Mouse (Mus musculus) heart, adult 18-20 months (tissue): ENCODE data around the gene Actl6b. TPM values are rescaled to one million over a fixed set of nuclear protein-coding genes. Genes with fewer than 3 reads are reported as not detected.

Source experiments
- DNase-seq, 2 experiments: peaks; one replicate each; pipeline ENCODE4 v3.0.0; 2021 to 2022; ENCODE audit warnings: mixed read lengths in 1 of 2
- long read RNA-seq, 2 experiments: library from polyadenylated mRNA; stranded (forward); transcript quantifications; one replicate each; pipeline ENCODE4 v2.0.0; 2021
- total RNA-seq, 2 experiments: library from RNA; stranded (reverse); gene quantifications; 2 replicates each; pipeline ENCODE4 v1.2.3; 2021

Gene Actl6b
- not detected for total RNA-seq
- long read RNA-seq, experiment 1 = 0 reads
- long read RNA-seq, experiment 2 = 0 reads

DNA sequence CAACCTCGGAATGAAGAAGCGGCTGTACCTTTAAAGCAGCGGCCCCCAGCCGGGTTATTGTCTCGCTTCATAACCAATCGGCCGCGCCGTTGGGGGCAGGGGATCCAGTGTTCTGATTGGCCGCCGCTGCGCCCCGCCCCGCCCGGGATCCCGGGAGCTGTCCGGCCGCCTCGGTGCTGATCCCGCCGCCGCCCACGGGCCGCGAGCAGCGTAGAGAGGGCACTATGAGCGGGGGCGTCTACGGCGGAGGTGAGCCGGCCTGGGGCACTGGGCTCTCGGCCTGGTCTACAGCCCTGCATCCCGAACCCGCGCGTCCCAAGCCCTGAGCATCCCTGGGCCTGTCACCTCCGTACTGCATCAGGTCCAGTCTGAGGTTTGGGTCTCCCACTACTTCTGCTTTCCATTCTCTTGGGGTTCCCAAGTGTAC lies at the start of gene Actl6b:
TSS of gene Actl6b (plus strand) at position 107 of the 427 bp plus-strand sequence.
- peak; percentile 34 to 53 for DNase-seq

DNA sequence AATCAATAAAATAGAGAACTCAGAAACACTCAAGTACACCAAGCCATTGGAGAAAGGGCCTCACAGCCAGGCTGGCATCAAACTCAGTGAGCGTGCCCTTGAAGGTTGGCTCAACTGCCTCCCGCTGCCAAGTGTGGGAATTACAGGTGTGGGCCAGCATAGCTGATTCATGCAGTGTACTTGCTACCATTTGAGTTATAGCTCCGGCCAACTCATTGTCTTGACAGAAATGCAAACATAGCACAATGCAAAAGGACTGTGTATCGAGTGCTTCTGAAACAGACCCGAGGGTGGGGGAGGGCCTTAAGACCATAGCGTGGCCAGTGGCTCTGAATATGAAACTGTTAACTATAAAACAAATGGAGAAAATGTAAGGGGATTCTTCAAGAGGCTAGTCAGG lies 49.3 kb upstream of the Actl6b start:
- peak in 1 of 2 experiments; percentile 7 for DNase-seq

DNA sequence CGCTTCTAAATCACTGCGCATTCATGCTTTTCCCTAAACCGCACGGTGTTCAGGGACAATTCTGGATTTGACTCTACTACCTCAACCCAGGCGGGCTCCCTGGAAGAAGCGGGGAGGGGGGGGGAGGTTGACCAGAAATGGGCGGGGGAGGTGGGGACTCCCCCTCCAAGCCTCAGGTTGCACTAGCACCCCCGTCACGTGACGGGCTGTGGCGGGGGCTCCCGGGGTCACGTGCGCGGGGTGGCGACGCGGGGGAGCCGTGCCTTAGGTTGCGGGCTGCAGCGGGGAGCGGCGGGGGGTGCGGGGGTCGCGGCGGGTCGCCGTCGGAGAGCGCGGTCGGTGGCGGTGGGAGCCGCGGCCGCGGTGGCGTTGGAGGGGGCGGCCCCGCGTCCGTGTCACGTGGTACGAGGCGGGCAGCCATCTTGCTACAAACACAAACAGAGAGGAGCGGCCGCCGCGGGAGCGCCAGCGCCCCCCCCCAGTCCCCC lies 43.3 kb upstream of the Actl6b start:
- DNase-seq = peak; percentile 86 to 89

DNA sequence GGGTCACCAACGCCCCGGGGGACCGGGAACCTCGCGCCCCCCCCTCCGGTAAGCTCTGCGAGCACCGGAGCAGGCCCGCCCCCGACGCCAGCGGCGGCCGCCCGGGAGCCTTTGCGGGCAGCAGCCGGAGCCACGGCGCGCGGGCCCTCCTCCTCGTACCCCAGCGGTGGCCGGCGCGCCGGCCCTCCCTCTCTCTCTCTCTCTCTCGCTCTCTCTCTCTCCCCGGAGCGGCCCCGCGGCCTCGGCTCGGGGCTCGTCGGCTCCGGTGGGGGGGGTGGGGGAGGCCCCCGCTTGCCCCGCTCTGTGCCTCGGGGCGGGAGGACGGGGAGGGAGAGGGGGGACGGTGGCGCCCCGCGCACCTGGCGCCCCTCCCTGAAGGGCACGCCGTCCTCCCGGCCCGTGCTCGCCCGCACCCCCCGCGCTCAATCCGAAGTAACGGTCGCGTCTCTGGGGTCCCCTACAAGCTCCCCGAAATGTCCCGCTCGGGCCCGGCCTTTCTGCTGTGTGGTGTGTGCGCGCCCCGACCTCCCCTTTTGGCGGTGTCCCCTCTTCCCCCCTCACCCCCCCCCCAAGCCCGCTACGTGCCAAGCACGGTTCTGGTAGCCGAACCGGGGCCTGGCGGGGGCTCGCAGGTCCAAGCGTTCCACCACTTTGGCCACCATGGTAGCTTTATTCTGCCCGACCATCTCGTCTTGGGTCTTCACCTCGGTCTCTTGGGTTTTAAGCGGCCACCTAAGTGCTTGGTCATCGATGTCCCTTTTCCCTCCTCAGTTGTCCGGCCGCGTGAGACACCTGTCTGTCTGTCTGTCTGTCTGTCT lies 42.5 kb upstream of the Actl6b start:
- DNase-seq = peak in 1 of 2 experiments; percentile 42

DNA sequence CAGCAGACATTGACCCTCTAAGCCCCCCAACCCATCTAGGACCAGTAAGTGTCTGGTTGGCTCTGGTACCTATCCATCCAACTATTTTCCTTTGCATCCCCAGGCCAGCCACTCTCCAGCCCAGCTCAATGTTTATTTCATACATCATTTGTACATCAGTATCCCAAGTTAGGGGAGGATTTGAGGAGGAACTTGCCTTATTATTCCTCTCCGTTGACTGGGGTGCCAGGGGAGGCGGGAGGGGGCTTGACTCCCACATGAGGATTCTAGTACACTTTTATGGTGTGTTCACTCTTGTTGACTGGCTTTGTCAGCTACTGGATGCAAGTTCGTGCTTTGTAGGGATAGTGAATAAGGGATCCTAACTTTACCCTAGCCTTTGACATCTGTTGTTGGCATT lies 41.6 kb upstream of the Actl6b start:
- no peak for DNase-seq

DNA sequence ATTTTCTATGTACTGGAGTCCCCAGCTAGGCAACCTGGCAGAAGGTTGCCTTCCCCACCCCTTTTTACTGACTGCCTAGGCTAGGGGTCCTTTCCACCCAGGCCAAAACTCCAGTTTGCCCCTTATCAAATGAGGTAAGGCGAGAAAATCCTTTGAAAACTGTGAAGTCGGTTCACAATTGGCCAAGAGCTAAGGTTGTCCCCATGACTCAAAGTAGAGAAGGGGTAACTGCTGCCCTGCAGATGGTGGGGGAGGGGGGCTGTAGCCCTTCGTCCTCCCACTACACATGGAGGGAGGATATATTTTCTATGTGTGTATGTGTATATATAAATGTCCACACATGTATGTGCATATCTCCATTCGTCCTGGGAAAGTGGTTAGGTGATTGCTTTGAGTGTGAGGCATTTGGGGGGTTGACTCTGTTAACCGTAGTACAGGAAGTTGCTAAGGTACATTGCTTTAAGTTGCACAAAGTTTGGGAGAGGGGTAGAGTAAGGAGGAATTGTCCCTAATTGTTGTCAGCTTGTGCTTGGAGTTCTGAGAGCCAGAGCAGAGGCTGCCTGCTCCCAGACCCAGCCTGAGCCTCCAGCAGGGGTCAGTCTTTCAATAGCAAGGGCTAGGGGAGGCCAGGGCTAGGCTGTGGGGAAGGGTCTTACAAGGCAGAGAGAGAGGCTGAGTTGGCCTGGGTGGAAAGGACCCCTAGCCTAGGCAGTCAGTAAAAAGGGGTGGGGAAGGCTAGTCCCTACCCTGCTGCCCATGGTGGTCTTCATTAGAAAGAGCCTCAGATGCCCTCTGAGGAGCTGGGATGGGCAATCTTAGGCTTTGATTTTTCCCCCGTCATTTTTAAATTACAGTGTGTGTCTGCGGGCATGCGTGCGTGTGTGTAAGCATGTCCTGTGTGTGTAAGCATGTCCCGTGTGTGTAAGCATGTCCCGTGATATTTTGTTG lies 40.2 kb upstream of the Actl6b start:
- DNase-seq = peak in 1 of 2 experiments; percentile 59

DNA sequence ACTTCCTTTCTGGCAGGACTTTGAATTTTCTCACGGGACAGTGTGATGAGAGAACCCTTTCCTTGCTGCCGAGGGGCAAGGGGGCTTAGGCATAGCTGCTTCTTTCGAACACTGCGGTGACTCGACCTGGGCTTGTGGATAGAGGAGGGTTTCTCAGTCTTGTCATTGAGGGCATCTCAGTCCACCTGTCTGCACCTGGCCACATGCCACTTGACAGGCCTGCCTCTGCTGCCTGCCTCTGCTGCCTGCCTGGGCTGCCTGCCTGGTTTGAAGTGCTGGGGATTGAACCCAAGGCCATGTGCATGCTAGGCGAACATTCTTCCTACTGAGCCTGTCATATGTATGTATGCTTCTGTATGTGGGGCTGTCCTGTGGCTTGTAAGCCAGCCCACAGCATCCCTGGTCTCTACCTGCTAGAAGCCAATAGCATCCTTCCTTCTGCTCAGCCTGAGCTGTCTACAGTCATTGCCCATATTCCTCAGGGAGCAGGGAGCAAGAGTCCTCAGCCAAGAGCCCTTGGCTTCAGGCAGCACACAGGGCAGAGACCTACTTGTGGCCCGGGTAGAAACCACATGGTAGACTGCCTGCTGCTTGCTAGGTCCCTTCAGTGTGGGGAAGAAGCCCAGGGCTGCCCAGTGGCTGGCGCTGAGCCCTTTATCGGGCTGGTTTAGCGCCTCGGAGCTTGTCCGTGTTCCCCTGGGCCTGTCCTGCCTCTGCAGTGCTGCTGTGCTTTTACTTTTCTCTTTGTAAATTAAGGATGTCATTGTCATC lies 39.2 kb upstream of the Actl6b start:
- DNase-seq = no peak

DNA sequence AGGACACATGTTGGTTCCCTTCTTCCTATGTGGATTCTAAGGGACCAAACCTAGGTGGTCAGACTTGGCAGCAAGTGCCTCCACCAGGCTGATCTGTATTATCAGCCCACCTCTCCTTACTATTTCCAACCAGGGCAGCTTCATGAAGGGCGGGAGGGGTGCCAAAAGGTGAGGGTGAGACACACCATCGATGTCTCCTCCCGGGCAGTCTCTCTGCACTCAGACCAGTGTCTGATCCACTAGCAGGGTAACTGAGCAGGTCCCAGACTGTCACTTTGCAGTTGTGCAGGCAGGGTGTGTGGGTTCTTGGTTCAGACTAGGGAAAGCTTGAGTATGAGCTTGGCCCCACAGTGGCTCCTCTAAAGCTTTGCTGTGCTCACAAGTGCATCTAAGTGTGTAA lies 38.5 kb upstream of the Actl6b start:
- no peak for DNase-seq

DNA sequence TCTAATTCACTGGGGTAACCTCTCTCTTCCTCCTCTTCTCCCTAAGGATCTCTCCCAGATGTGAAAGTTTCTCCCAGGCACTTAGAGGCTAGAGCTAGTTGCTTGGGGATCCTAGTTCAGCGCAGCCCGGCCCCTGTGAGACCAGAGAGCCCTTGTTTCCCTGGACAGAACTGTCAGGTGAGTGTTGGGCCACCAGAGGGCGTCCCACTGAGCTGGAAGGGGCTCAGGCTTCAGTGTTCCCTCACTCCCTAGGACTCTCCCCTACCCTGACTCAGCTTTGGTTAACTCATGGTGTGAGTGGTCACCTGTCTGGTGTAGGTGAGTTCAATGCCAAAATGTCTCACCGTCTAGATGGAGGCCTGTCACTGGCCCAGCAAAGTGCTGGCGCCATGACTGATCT lies 34.9 kb upstream of the Actl6b start, which contains the start of gene Gigyf1:
TSS of gene Gigyf1 (plus strand) at position 113 of the 400 bp plus-strand sequence.
- peak in 1 of 2 experiments; percentile 32 for DNase-seq

DNA sequence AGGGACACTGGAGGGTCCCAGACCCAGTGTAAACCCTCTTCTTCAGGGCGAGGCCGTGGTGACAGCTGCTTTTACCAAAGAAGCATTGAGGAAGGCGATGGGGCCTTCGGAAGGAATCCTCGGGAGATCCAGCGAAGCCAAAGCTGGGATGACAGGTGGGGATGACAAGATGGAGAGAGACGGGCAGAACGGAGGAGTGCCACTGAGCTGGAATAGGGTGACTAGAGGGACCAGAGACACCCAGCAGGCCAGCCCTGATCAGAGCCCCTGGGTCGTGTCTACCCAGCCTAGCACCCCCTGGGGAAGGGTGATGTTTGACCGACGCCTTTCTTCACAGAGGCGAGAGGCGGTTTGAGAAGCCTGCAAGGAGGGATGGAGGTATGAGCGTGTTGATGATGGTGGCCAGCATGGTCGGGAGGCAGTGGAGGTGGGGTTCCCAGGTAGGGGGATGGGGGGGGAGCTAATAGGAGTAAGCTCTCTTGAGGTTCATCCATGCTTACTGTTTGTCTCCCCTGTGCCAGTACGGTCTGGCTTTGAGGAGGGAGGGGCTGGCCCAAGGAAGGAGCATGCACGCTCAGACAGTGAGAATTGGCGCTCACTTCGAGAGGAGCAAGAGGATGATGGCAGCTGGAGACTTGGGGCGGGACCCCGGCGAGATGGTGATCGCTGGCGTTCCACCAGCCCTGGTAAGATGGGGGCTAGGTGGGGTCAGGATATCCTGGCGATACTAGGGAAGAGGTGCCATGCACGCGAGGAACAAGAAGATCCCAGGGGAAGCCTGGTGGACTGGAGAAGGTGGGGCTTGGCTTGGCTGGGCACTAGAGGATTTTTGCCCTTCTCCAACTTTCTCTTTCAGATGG lies 33.4 kb upstream of the Actl6b start:
- DNase-seq = no peak

DNA sequence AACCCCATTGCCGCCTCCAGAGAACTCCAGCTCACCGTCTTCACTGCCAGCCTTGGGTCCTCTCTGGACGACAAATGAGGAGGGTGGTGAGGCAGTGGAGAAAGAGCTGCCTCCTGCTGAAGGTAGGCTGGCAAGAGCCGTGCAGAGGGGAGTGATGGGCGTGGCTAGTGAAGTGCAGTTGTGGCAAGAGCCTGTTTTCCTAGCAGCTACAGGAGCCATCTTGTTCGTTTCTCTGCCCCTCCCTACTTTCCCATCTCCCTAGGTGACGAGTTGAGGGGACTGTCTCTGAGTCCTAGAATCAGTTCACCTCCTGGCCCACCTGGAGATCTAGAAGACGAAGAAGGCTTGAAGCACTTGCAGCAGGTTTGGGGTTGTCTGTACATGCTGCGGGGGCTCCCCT lies 31.5 kb upstream of the Actl6b start:
- DNase-seq = peak in 1 of 2 experiments; percentile 1

DNA sequence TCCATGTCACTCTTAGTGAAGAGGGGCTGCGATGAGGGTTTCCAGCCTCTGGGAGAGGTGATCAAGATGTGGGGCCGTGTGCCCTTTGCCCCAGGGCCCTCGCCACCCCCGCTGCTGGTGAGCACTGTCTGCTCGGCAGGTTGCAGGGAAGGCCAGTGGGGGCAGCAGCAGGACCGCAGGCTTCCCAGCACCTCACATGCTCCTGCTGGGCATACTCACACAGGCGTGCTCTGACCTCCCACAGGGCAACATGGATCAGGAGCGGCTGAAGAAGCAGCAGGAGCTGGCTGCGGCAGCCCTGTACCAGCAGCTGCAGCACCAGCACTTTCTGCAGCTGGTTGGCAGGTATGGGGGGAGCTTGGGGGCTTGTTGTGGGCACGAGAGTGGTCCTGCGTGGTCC lies 30.6 kb upstream of the Actl6b start:
- DNase-seq = no peak

DNA sequence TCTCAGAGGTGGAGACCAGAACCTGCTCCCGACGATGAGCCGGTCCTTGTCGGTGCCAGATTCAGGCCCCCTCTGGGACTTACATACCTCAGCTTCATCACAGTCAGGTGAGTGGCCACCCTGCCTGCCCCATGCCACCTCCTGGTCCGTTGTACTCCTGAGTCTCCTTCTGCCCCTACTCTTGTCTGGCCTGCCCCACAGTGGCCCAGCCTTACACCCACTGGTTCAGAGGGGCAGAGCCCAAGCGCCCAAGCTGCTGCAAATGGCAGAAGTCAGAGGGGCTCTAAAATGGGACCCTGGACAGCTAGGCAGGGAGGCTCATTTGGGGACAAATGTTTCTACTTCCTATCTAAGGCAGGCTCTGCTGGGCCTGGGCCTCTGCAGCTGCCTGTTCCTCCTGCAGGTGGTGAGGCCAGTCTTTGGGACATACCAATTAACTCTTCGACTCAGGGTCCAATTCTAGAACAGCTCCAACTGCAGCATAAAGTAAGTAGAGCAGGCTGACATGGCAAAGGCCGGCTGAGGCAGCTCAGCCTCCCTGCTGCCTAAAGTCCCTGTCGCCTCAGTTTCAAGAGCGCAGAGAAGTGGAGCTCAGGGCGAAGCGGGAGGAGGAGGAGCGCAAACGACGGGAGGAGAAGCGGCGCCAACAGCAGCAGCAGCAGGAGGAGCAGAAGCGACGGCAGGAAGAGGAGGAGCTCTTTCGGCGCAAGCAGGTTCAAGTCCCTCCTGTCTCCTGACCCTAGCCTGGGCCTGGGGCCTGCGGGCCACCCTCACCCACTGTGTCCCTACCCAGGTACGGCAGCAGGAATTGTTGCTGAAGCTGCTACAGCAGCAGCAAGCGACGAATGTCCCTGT lies 29.7 kb upstream of the Actl6b start:
- peak in 1 of 2 experiments; percentile 7 for DNase-seq

DNA sequence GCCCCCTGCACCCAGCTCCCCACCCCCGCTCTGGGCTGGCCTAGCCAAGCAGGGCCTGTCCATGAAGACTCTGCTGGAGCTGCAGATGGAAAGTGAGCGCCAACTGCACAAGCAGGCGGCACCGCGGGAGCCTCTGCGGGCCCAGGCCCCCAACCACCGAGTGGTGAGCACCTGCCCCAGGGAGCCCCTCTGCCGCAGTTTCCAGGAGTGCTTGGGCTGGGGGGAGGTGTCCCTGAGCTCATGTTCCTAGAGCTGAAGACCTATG lies 29.1 kb upstream of the Actl6b start:
- DNase-seq = no peak

DNA sequence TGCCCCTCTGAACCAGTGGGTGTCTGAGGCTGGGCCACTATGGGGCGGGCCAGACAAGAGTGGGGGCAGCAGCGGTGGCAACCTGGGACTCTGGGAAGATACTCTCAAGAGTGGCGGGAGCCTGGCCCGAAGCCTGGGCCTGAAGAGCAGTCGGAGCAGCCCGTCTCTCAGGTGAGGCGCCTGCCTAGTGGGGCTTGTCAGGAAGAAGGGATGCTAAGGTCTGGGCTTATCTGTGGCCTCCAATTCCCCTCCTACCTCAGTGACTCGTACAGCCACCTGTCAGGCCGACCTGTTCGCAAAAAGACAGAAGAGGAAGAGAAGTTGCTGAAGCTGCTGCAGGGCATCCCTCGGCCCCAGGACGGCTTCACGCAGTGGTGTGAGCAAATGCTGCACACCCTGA lies 28.6 kb upstream of the Actl6b start:
- peak in 1 of 2 experiments; percentile 7 for DNase-seq

DNA sequence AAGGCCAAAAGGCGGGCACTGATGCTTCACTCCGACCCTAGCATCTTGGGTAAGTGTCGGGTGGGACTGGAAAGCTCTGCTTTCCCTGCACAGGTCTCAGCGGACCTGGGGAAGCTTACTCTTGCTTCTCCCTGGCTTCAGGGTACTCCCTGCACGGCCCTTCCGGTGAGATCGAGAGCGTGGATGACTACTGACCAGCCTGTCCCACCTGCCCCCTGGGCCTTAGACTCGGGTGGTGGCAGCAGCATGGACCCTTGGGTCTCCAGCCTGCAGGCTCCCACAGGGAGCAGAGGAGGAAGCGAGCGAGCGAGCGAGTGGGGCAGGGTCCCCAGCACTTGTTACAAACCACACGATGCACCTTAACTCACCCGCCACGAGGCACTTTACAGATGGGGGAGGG lies 27.8 kb upstream of the Actl6b start:
- DNase-seq = no peak

DNA sequence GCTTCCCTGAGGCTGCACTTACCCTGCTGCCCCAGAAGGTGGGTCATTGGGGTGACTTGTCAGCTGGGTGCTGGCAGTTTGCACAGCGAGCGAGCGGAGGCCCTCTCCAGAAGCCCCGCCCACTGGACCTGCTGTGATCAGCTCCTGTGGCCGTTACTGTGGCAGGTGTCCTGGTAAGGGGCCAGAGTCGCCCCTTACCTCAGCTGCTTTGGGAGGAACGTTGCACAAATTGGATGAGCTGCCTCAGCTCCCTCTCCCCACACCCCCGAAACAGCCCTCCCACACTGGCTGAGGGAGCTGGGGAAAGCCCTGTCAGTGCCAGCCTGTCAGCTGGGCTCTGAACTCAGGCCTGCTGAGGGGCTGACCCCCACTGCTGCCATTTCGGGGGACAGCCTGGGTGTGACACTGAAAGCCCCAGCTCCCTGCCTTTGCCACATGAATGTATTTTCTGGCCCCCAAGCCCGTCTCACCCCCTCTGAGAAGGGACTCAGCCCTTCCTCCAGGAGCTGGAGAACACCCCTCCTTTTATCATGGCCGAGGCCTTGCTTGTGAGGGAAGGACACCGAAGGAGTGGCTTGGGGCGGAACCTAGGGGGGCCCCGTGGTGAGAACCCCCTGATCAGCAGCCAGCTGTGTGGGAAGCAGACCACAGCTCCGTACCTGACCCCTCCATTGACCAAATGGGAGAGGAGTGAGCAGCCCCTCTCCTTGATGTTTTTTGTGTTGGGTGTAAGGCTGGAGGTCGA lies 27.0 kb upstream of the Actl6b start:
- peak; percentile 42 to 46 for DNase-seq

DNA sequence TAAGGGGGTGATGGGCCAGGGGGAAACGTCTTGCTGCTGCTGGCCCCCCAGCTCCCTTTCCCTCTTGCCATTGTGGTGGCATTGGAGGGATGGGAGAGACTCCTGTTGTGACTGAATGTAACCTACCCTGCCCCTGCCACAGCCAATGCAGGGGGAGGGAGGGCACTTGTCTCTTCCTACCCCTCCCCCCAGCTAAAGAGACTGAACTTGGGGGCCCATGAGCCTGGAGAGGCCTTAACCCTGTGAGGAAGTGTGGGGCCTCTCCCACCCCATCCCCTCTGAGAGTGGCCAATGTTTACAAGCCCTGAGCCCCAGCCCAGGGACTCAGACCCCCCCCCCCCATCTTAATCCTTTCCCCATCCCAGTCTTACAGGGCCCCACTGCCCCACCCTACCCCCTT lies 25.9 kb upstream of the Actl6b start:
- DNase-seq = no peak

DNA sequence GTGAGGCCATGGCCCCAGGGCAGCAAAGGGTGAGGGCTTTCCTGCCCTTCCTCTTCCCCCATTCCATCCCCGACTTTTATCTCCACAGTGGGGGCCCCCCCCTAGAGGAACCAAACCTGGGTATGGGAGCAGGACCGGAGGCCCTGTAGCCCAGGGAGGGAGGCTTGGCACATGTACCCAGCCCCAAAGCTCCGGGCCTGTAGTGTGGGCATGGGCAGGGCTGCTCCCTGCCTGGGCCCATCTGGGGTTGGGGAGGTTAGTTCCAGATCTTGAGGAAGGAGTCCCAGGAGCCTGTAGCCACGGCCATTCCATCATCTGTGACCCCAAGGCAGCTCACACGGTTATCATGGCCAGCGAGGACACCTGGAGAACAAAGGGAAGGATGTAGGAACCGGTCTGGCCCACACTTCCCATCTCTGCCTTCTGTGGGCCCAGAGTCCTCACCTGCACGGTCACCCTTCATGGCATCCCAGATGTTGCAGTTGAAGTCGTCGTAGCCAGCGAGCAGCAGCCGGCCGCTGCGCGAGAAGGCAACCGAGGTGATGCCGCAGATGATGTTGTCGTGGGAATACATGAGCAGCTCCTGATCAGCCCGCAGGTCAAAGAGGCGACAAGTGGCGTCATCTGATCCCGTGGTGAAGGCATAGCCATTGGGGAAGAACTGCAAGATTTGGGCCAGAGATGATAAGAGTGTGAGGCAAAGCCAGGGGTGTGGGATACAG lies 24.9 kb upstream of the Actl6b start:
- DNase-seq = peak in 1 of 2 experiments; percentile 22
